Mouse (Mus musculus): ENCODE measurements at regions not wholly inside any gene's neighbourhood (a gene's known extent, or its start where the extent isn't known, plus 50 kb on each side); places are given as distances from the start of the nearest gene placed in this dataset.

DNA sequence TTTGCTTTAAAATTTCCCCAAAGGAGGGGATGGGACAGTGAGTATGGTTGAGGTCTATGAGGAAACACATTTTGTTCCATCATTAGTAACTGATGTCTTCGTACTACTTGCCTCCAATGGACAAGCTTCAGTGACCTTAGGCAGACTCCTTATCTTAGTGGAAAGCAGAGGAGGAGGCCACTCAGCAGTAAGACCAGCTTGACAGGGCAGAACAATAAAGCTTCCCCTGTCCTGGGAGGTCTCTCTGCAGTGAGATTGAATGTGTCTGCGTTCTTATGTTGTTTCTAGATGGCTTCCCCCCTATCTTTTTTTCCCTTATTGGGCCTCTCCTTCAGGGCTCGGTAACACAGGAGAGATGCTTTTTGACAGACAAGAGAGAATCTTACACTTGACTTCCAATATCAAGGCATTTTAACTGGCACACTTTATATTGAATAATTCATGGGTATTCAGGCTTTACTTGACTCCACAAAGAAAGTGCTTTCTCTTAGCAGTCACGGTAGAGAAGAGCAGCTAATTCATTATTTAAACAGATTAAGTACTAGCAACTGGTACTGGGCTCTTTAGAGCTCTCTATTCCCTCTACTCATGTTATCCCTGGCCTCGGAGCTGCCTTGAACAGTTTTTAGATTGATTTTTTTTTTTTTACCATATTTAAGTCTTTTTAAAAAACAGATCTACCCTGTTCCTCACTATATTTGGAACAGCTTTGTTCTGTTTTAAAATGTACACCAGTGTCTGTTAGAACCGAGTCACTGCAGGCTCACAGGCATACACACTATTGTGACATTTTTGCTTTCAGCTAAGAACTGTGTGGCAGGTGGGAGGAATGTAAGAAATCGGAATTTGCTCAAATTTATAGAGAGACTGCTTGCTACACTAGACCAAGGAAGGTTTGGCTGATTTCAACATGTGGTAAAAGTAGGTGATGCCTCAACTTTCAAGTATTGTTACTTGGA, 347.2 kb downstream of the Cetn3 start:
- Histone ChIP-seq H3K9ac (no peak overlapping the region), H3K4me2 (no peak overlapping the region), H3K9me3 (replicated peaks) (no peaks in the 10 kb centered on the region), H3K36me3 (replicated peaks) (no peaks in the 10 kb centered on the region), H3K27ac (replicated peaks) (no peak overlapping the region), H3K4me1 (replicated peaks) (no peaks in the 10 kb centered on the region), H3K27me3 (no peaks in the 10 kb centered on the region), H3K4me3 (replicated peaks) (no peak overlapping the region)
- no peak for ATAC-seq (ENCODE audit: insufficient read depth)
- 46% methylated on average over 7 of the region's 7 CpGs for WGBS (ENCODE audit: insufficient replicate concordance)

Measured in liver, embryonic 15.5 days (tissue).